In genomic region chr5:30593811-30594504, GRCm38 (mm10) we compare ENCODE assay signal across 11 mouse cellular contexts. TPM values are rescaled to one million over a fixed set of nuclear protein-coding genes. Genes with fewer than 3 reads are reported as not detected.
DNase-seq lines count a peak whose midpoint lies in the region; ATAC-seq lines count a peak whose summit lies in the region.
"Had no signal": no experiment of that assay in that cellular context is flagged by ENCODE, and none has a peak within 500 bp of the region (broad histone marks: within the 10 kb centered on the region; RNA-seq: fewer than 3 reads in every experiment).

No protein-coding gene starts in this region.

- peaks cover 9% of the 10 kb centered on the region for H3K27me3 ChIP-seq in intestine, embryonic 16.5 days (replicated peaks; ENCODE audit: control insufficient read depth, insufficient read depth, low read length)
- H3K27me3 ChIP-seq in splenic B cell, adult 2 months (ENCODE audit: control insufficient read depth, insufficient read depth, low read length, poor library complexity, severe bottlenecking), result no peaks in the 10 kb centered on the region
- peaks cover 15% of the 10 kb centered on the region for H3K27me3 ChIP-seq in midbrain, embryonic 14.5 days (ENCODE audit: control insufficient read depth, insufficient read depth, low read length)

- intact Hi-C loops in left cerebral cortex, postnatal 25 days (cut with DNase I), result no loop called here

- H3K9ac ChIP-seq in intestine, embryonic 16.5 days (ENCODE audit: low read depth, low read length), result no peak overlapping the region
- no peak overlapping the region for H3K9ac ChIP-seq in midbrain, embryonic 14.5 days (replicated peaks; ENCODE audit: low read length)
- H3K9ac ChIP-seq: forebrain, embryonic 15.5 days; limb, embryonic 15.5 days; neural tube, embryonic 13.5 days had no signal

- no peaks in the 10 kb centered on the region for H3K9me3 ChIP-seq in intestine, embryonic 16.5 days (ENCODE audit: control insufficient read depth, low read length)
- H3K9me3 ChIP-seq in midbrain, embryonic 14.5 days (ENCODE audit: control insufficient read depth, low read length), result no peaks in the 10 kb centered on the region
- H3K9me3 ChIP-seq: forebrain, embryonic 15.5 days; limb, embryonic 15.5 days; neural tube, embryonic 13.5 days had no signal

- no peaks in the 10 kb centered on the region for H3K36me3 ChIP-seq in intestine, embryonic 16.5 days (ENCODE audit: control insufficient read depth, insufficient read depth, low read length)
- no peaks in the 10 kb centered on the region for H3K36me3 ChIP-seq in splenic B cell, adult 2 months (ENCODE audit: control insufficient read depth, insufficient read depth, low read length, poor library complexity, severe bottlenecking)
- no peaks in the 10 kb centered on the region for H3K36me3 ChIP-seq in midbrain, embryonic 14.5 days (ENCODE audit: control insufficient read depth, insufficient read depth, low read length)
- H3K36me3 ChIP-seq: forebrain, embryonic 15.5 days; limb, embryonic 15.5 days; neural tube, embryonic 13.5 days had no signal

- peak overlapping the region; percentile 46 for H3K27ac ChIP-seq in intestine, embryonic 16.5 days (ENCODE audit: low read length)
- no peak overlapping the region for H3K27ac ChIP-seq in midbrain, embryonic 14.5 days (replicated peaks; ENCODE audit: low read depth, low read length)
- H3K27ac ChIP-seq: forebrain, embryonic 15.5 days; limb, embryonic 15.5 days; neural tube, embryonic 13.5 days had no signal

- peak; percentile 80 for DNase-seq in adrenal gland, postnatal 10 days
- no peak for DNase-seq in adrenal gland, adult 18-20 months (ENCODE audit: low spot score in 2 of 2)
- DNase-seq in spleen, adult 18-20 months, result peak; percentile 23 to 24
- no peak for DNase-seq in spleen, adult 12 weeks (ENCODE audit: low spot score)
- peak; percentile 71 for DNase-seq in splenic B cell, adult 2 months (ENCODE audit: low read depth, low spot score)
- no peak for DNase-seq in left cerebral cortex, postnatal 25 days (ENCODE audit: low spot score in 2 of 2)
- DNase-seq in midbrain, embryonic 14.5 days, result no peak

- no peak overlapping the region for H3K4me2 ChIP-seq in intestine, embryonic 16.5 days (ENCODE audit: low read depth, low read length)
- no peak overlapping the region for H3K4me2 ChIP-seq in midbrain, embryonic 14.5 days (ENCODE audit: low read length)
- H3K4me2 ChIP-seq: forebrain, embryonic 15.5 days; limb, embryonic 15.5 days; neural tube, embryonic 13.5 days had no signal

- H3K4me3 ChIP-seq in intestine, embryonic 16.5 days (ENCODE audit: low read length), result no peak overlapping the region
- no peak overlapping the region for H3K4me3 ChIP-seq in midbrain, embryonic 14.5 days (replicated peaks; ENCODE audit: low read depth, low read length)
- H3K4me3 ChIP-seq: forebrain, embryonic 15.5 days; limb, embryonic 15.5 days; neural tube, embryonic 13.5 days had no signal

- ATAC-seq in intestine, embryonic 16.5 days, result 0 out of 2 replicates have a peak, but pooled peaks have one; percentile 16
- no peak for ATAC-seq in midbrain, embryonic 14.5 days (ENCODE audit: low FRiP score, low TSS enrichment)
- ATAC-seq: forebrain, embryonic 15.5 days had no signal

- peaks cover 37% of the 10 kb centered on the region for H3K4me1 ChIP-seq in intestine, embryonic 16.5 days (ENCODE audit: control insufficient read depth, insufficient read depth, low read length)
- peaks cover 5% of the 10 kb centered on the region for H3K4me1 ChIP-seq in midbrain, embryonic 14.5 days (ENCODE audit: control insufficient read depth, insufficient read depth, low read length)

- WGBS in intestine, embryonic 16.5 days, result 36% methylated on average over 10 of the region's 10 CpGs
- WGBS in midbrain, embryonic 14.5 days, result 46% methylated on average over 10 of the region's 10 CpGs

RNA-seq across cellular contexts. Expression of gene Kcnk3, which starts 6.0 kb away (rescaled TPM):
- total RNA-seq in adrenal gland, postnatal 10 days (2021), result 100 to 1,000 TPM; 549 to 558 TPM
- 1,000 to 10,000 TPM in 1 of 2 experiments, 100 to 1,000 TPM in 1; 960 to 1,436 TPM for total RNA-seq in adrenal gland, adult 18-20 months (2021)
- 8.7 and 12.2 TPM in 2 replicates for polyA plus RNA-seq in intestine, embryonic 16.5 days (2015; fragmentation: Nextera tagmentation; extraction: Ambion mirVana)
- total RNA-seq in left cerebral cortex, postnatal 25 days (2021), result 10 to 100 TPM; 21.3 to 21.6 TPM
- 4.7 and 6.6 TPM in 2 replicates for polyA plus RNA-seq in midbrain, embryonic 14.5 days (2014; fragmentation: Nextera tagmentation; extraction: Ambion mirVana)

RNA-seq across cellular contexts. Expression of gene Cib4, which starts 48.3 kb away (rescaled TPM):
- 1 to 10 TPM in 1 of 2 experiments, under 1 TPM in 1; 0.67 to 1.1 TPM for total RNA-seq in adrenal gland, postnatal 10 days (2021)
- 1 to 10 TPM in 1 of 2 experiments, under 1 TPM in 1; 0.43 to 1.2 TPM for total RNA-seq in adrenal gland, adult 18-20 months (2021)
- polyA plus RNA-seq in intestine, embryonic 16.5 days (2015; fragmentation: Nextera tagmentation; extraction: Ambion mirVana), result not detected in 2 replicates
- not detected for total RNA-seq in left cerebral cortex, postnatal 25 days (2021)
- polyA plus RNA-seq in midbrain, embryonic 14.5 days (2014; fragmentation: Nextera tagmentation; extraction: Ambion mirVana), result not detected in 2 replicates
- polyA plus RNA-seq: forebrain, embryonic 15.5 days; limb, embryonic 15.5 days; neural tube, embryonic 13.5 days had no signal

RNA-seq across cellular contexts. Expression of gene Slc35f6, which starts 53.8 kb away (rescaled TPM):
- 10 to 100 TPM; 30.4 to 34.6 TPM for total RNA-seq in adrenal gland, postnatal 10 days (2021)
- 10 to 100 TPM; 38.7 to 43.8 TPM for total RNA-seq in adrenal gland, adult 18-20 months (2021)
- 50.2 and 56.3 TPM in 2 replicates for polyA plus RNA-seq in intestine, embryonic 16.5 days (2015; fragmentation: Nextera tagmentation; extraction: Ambion mirVana)
- 10 to 100 TPM; 40.5 to 40.9 TPM for total RNA-seq in left cerebral cortex, postnatal 25 days (2021)
- polyA plus RNA-seq in midbrain, embryonic 14.5 days (2014; fragmentation: Nextera tagmentation; extraction: Ambion mirVana), result 26.6 and 33.9 TPM in 2 replicates

Comparison
In these comparisons a context has a peak if more than half of its experiments do, and no peak if none do; other contexts are left out.
1. DNase-seq: peak in adrenal gland, postnatal 10 days (single experiment), spleen, adult 18-20 months (2 of 2) and splenic B cell, adult 2 months (single experiment); none in adrenal gland, adult 18-20 months (0 of 2), spleen, adult 12 weeks (single experiment), left cerebral cortex, postnatal 25 days (0 of 2) and midbrain, embryonic 14.5 days (single experiment).
2. RNA of gene Kcnk3, which starts 6.0 kb away (total RNA-seq): 960 to 1,436 TPM in adrenal gland, adult 18-20 months and 549 to 558 TPM in adrenal gland, postnatal 10 days; 21.3 to 21.6 TPM in left cerebral cortex, postnatal 25 days; every median in the first group is over 10 times any median in the second.